ENCODE assay signal across 8 mouse cellular contexts in genomic region chr11:16260764-16261578, GRCm38 (mm10). TPM values are rescaled to one million over a fixed set of nuclear protein-coding genes. Genes with fewer than 3 reads are reported as not detected.
DNase-seq lines count a peak whose midpoint lies in the region; ATAC-seq and TF ChIP-seq lines count a peak whose summit lies in the region.
"Had no signal": no experiment of that assay in that cellular context is flagged by ENCODE, and none has a peak within 500 bp of the region (broad histone marks: within the 10 kb centered on the region; RNA-seq: fewer than 3 reads in every experiment).

No protein-coding gene starts in this region.

- 2% methylated on average over 40 of the region's 40 CpGs for WGBS in bone marrow, adult 2 months
- WGBS in intestine, embryonic 16.5 days: under 1% methylated on average over 40 of the region's 40 CpGs

- peak overlapping the region; percentile 69 for H3K4me2 ChIP-seq in intestine, embryonic 16.5 days (ENCODE audit: low read depth, low read length)

- no peak overlapping the region for H3K27ac ChIP-seq in bone marrow, adult 2 months (ENCODE audit: control insufficient read depth, insufficient read depth, low read depth, low read length, poor library complexity)
- no peak overlapping the region for H3K27ac ChIP-seq in intestine, embryonic 16.5 days (ENCODE audit: low read length)

- H3K36me3 ChIP-seq in intestine, embryonic 16.5 days (ENCODE audit: control insufficient read depth, insufficient read depth, low read length): no peaks in the 10 kb centered on the region

- no peaks in the 10 kb centered on the region for H3K4me1 ChIP-seq in bone marrow, adult 2 months (ENCODE audit: control insufficient read depth, insufficient read depth, low read length)
- H3K4me1 ChIP-seq in intestine, embryonic 16.5 days (ENCODE audit: control insufficient read depth, insufficient read depth, low read length): 0 out of 2 replicates have a peak, but pooled peaks cover 10% of the 10 kb centered on the region

- no peak for TF ChIP-seq POLR2A in bone marrow, adult 2 months (IDR thresholded peaks at IDR 0.05; ENCODE audit: borderline replicate concordance, control insufficient read depth, low read depth, low read length)

- intact Hi-C loops in left cerebral cortex, postnatal 14 days (cut with DNase I): loop anchor here (5.0 kb wide), 1 partner anchor 151 kb away; no protein-coding TSS in a partner anchor

- H3K9ac ChIP-seq in intestine, embryonic 16.5 days (ENCODE audit: low read depth, low read length): peak overlapping the region; percentile 42; the same call in 1 of the 2 replicates

- 0 out of 2 replicates have a peak, but pooled peaks have one; percentile 21 for TF ChIP-seq CTCF in bone marrow, adult 2 months (IDR thresholded peaks at IDR 0.05; ENCODE audit: control insufficient read depth, insufficient read depth, low read length)

- H3K9me3 ChIP-seq in intestine, embryonic 16.5 days (ENCODE audit: control insufficient read depth, low read length): no peaks in the 10 kb centered on the region

- peak; percentile 17 to 20 for DNase-seq in gastrocnemius, adult 8-10 months (ENCODE audit: low spot score in 2 of 2)
- peak; percentile 84 to 86 for DNase-seq in left cerebral cortex, postnatal 14 days (ENCODE audit: low spot score in 2 of 2)
- peak; percentile 84 for DNase-seq in mesoderm, embryonic 11.5 days (ENCODE audit: low read depth, low spot score)
- DNase-seq in skeletal muscle tissue, adult 2 months (ENCODE audit: low read depth, low spot score): peak; percentile 12

- peaks cover 34% of the 10 kb centered on the region for H3K27me3 ChIP-seq in intestine, embryonic 16.5 days (replicated peaks; ENCODE audit: control insufficient read depth, insufficient read depth, low read length)

- H3K4me3 ChIP-seq in bone marrow, adult 2 months (replicated peaks; ENCODE audit: control insufficient read depth, low read depth, low read length): no peak overlapping the region
- peak overlapping the region; percentile 40 for H3K4me3 ChIP-seq in intestine, embryonic 16.5 days (ENCODE audit: low read length)
- H3K4me3 ChIP-seq: megakaryocyte, embryonic 14.5 days had no signal

- ATAC-seq in common myeloid progenitor, adult 5-6 weeks (replicated peaks; ENCODE audit: low read depth, poor library complexity, severe bottlenecking): peak; percentile 96
- peak; percentile 86 for ATAC-seq in intestine, embryonic 16.5 days

RNA-seq across cellular contexts. Expression of gene Vstm2a, which starts 3.4 kb away (rescaled TPM):
- not detected in 2 replicates for polyA plus RNA-seq in bone marrow, adult 2 months (2011; ENCODE audit: insufficient read depth, insufficient read length, low replicate concordance, missing spikeins)
- total RNA-seq in common myeloid progenitor, adult 5-6 weeks (2017): not detected in 2 replicates
- not detected for total RNA-seq in gastrocnemius, adult 8-10 months (2022)
- polyA plus RNA-seq in intestine, embryonic 16.5 days (2015; fragmentation: Nextera tagmentation; extraction: Ambion mirVana): 1.5 and 1.9 TPM in 2 replicates
- total RNA-seq in left cerebral cortex, postnatal 14 days (2021): 100 to 1,000 TPM; 139 to 162 TPM

Comparison
In these comparisons a context has a peak if more than half of its experiments do, and no peak if none do; other contexts are left out.
1. DNase-seq: peak in every context shown above with its lines; median percentile 85 in left cerebral cortex, postnatal 14 days; 84 in mesoderm, embryonic 11.5 days; 18 in gastrocnemius, adult 8-10 months; 12 in skeletal muscle tissue, adult 2 months.
2. RNA of gene Vstm2a, which starts 3.4 kb away (total RNA-seq): 139 to 162 TPM in left cerebral cortex, postnatal 14 days; not detected in common myeloid progenitor, adult 5-6 weeks and not detected in gastrocnemius, adult 8-10 months; every median in the first group is over 100 times any median in the second.